Mouse (Mus musculus) colon, adult 2 months (tissue): ENCODE data around the gene Lamc2. TPM values are rescaled to one million over a fixed set of nuclear protein-coding genes. Genes with fewer than 3 reads are reported as not detected.

ENCODE experiments used
- polyA plus RNA-seq: library from polyadenylated mRNA; depleted of rRNA; stranded (reverse); fragments of >200 nt; gene quantifications from 2 replicates; pipeline ENCODE4 v1.2.3, GENCODE M21; 2012; rRNA removed

Lamc2 gene
- polyA plus RNA-seq = 14.1 and 17.2 TPM in 2 replicates

GRCm38 (mm10) chr1:153185828-153186803, at the start of gene Lamc2:
Gene Lamc2 (minus strand): TSS chr1:153186447.

Other genes with a start within 250 kb of the Lamc2 start
- 2.4 and 2.6 TPM in 2 replicates for gene Nmnat2, start 231.5 kb downstream of the Lamc2 start, polyA plus RNA-seq
- gene Lamc1, start 146.3 kb upstream of the Lamc2 start, polyA plus RNA-seq = 60.1 and 62.3 TPM in 2 replicates
- 0.09 TPM in 1 of 2 replicates, not detected in the other for gene Shcbp1l, start 238.7 kb upstream of the Lamc2 start, polyA plus RNA-seq